Mouse (Mus musculus) T-helper 1 cell (primary cell): ENCODE data around the gene Tbcel.

Source experiments
- in situ Hi-C: fragments of 300-600 bp; cut with MboI, MseI; formaldehyde crosslinking; loops from one replicate; pipeline ENCODE4 v1.15.1; 2025; ENCODE audit warnings: high pct_unique_total_duplicates

The Tbcel gene

GRCm38 (mm10) chr9:42449043-42449442 is 58.6 kb downstream of the Tbcel start:
- in situ Hi-C loops = no loop called here

GRCm38 (mm10) chr9:42442100-42442499 is 65.5 kb downstream of the Tbcel start:
- in situ Hi-C loops = no loop called here

- in situ Hi-C loops = no loop called here
Measured at GRCm38 (mm10) chr9:42441234-42441633, 66.4 kb downstream of the Tbcel start.

- in situ Hi-C loops = no loop called here
Measured at GRCm38 (mm10) chr9:42439446-42439845, 68.2 kb downstream of the Tbcel start.

- in situ Hi-C loops = no loop called here
Measured at GRCm38 (mm10) chr9:42432155-42432554, 75.5 kb downstream of the Tbcel start.

- in situ Hi-C loops = no loop called here
Measured at GRCm38 (mm10) chr9:42431606-42432005, 76.0 kb downstream of the Tbcel start.

- in situ Hi-C loops = no loop called here
Measured at GRCm38 (mm10) chr9:42428060-42428924, 79.3 kb downstream of the Tbcel start.

- in situ Hi-C loops = no loop called here
Measured at GRCm38 (mm10) chr9:42426661-42427358, 80.8 kb downstream of the Tbcel start.

- in situ Hi-C loops = no loop called here
Measured at GRCm38 (mm10) chr9:42423649-42424048, 84.0 kb downstream of the Tbcel start.

- in situ Hi-C loops = no loop called here
Measured at GRCm38 (mm10) chr9:42419687-42420086, 87.9 kb downstream of the Tbcel start.

- in situ Hi-C loops = no loop called here
Measured at GRCm38 (mm10) chr9:42418786-42419185, 88.8 kb downstream of the Tbcel start.

- in situ Hi-C loops = no loop called here
Measured at GRCm38 (mm10) chr9:42417352-42417952, 90.2 kb downstream of the Tbcel start.

GRCm38 (mm10) chr9:42415184-42415583 is 92.4 kb downstream of the Tbcel start:
- in situ Hi-C loops = no loop called here

- in situ Hi-C loops = no loop called here
Measured at GRCm38 (mm10) chr9:42413345-42413744, 94.3 kb downstream of the Tbcel start.

GRCm38 (mm10) chr9:42411296-42411695 is 96.3 kb downstream of the Tbcel start:
- in situ Hi-C loops = no loop called here

- in situ Hi-C loops = loop anchor here (10.0 kb wide), 1 partner anchor 1081 kb away; no protein-coding TSS in a partner anchor
Measured at GRCm38 (mm10) chr9:42405736-42406135, 101.9 kb downstream of the Tbcel start.

GRCm38 (mm10) chr9:42401486-42401885 is 106.1 kb downstream of the Tbcel start:
- in situ Hi-C loops = loop anchor here (10.0 kb wide), 1 partner anchor 1077 kb away; no protein-coding TSS in a partner anchor

- in situ Hi-C loops = loop anchor here (10.0 kb wide), 1 partner anchor 1075 kb away; no protein-coding TSS in a partner anchor
Measured at GRCm38 (mm10) chr9:42399829-42400228, 107.8 kb downstream of the Tbcel start, which contains the start of gene Tecta. Gene Tecta (minus strand): TSS chr9:42399929.

GRCm38 (mm10) chr9:42396141-42396540 is 111.5 kb downstream of the Tbcel start:
- in situ Hi-C loops = no loop called here

- in situ Hi-C loops = no loop called here
Measured at GRCm38 (mm10) chr9:42394903-42395302, 112.7 kb downstream of the Tbcel start.

- in situ Hi-C loops = no loop called here
Measured at GRCm38 (mm10) chr9:42394321-42394720, 113.3 kb downstream of the Tbcel start.

GRCm38 (mm10) chr9:42392927-42393326 is 114.7 kb downstream of the Tbcel start:
- in situ Hi-C loops = no loop called here
